Mouse (Mus musculus): ENCODE data around the gene Spats1. TPM values are rescaled to one million over a fixed set of nuclear protein-coding genes. Genes with fewer than 3 reads are reported as not detected.

Spats1 gene
- not detected in 2 replicates for polyA plus RNA-seq (2012; rRNA removed)

GRCm38 (mm10) chr17:45474669-45475465 is at the start of gene Spats1:
Gene Spats1, minus strand, starts transcription at chr17:45475415.
- peak within 1 kb of the TSS; percentile 45; the same call in 1 of the 2 replicates for H3K4me3 ChIP-seq (ENCODE audit: extremely low read depth, insufficient read depth, insufficient read length)

GRCm38 (mm10) chr17:45524961-45525360 is 49.7 kb upstream of the Spats1 start:
- WGBS = 74% methylated on average over 4 of the region's 4 CpGs
- Histone ChIP-seq H3K4me1 (ENCODE audit: control insufficient read depth, insufficient read depth, insufficient read length) (no peaks in the 10 kb centered on the region), H3K27me3 (ENCODE audit: control insufficient read depth, insufficient read depth, low read length) (0 out of 2 replicates have a peak, but pooled peaks cover 3% of the 10 kb centered on the region), H3K4me3 (ENCODE audit: extremely low read depth, insufficient read depth, insufficient read length) (no peak overlapping the region), H3K27ac (ENCODE audit: insufficient read depth, low read length) (no peak overlapping the region), H3K36me3 (ENCODE audit: control insufficient read depth, insufficient read depth, low read length) (no peaks in the 10 kb centered on the region)
- no peak for TF ChIP-seq POLR2A (IDR thresholded peaks at IDR 0.05; ENCODE audit: low read depth, low read length)
- TF ChIP-seq CTCF (IDR thresholded peaks at IDR 0.05; ENCODE audit: extremely low read depth, insufficient read depth, insufficient read length, insufficient replicate concordance) = no peak
- DNase-seq (ENCODE audit: low read depth in 1 of 2, low spot score in 2 of 2) = no peak

More at GRCm38 (mm10) chr17:45474669-45475465, at the start of gene Spats1:
- Histone ChIP-seq H3K4me1 (ENCODE audit: control insufficient read depth, insufficient read depth, insufficient read length) (peaks cover 5% of the 10 kb centered on the region; the same call in 1 of the 2 replicates), H3K27ac (ENCODE audit: insufficient read depth, low read length) (no peak within 1 kb of the TSS), H3K36me3 (ENCODE audit: control insufficient read depth, insufficient read depth, low read length) (no peaks in the 10 kb centered on the region), H3K27me3 (ENCODE audit: control insufficient read depth, insufficient read depth, low read length) (no peaks in the 10 kb centered on the region)
- WGBS = 5% methylated on average over 30 of the region's 30 CpGs
- peak; percentile 14 to 25 for DNase-seq (ENCODE audit: low read depth in 1 of 2, low spot score in 2 of 2)
- TF ChIP-seq POLR2A (IDR thresholded peaks at IDR 0.05; ENCODE audit: low read depth, low read length) = no peak

- TF ChIP-seq POLR2A (IDR thresholded peaks at IDR 0.05; ENCODE audit: low read depth, low read length) = no peak
- TF ChIP-seq CTCF (IDR thresholded peaks at IDR 0.05; ENCODE audit: extremely low read depth, insufficient read depth, insufficient read length, insufficient replicate concordance) = no peak
- Histone ChIP-seq H3K27ac (ENCODE audit: insufficient read depth, low read length) (no peak within 1 kb of the TSS), H3K36me3 (ENCODE audit: control insufficient read depth, insufficient read depth, low read length) (peaks cover 8% of the 10 kb centered on the region), H3K4me1 (ENCODE audit: control insufficient read depth, insufficient read depth, insufficient read length) (no peaks in the 10 kb centered on the region), H3K27me3 (ENCODE audit: control insufficient read depth, insufficient read depth, low read length) (0 out of 2 replicates have a peak, but pooled peaks cover 3% of the 10 kb centered on the region), H3K4me3 (ENCODE audit: extremely low read depth, insufficient read depth, insufficient read length) (no peak within 1 kb of the TSS)
- WGBS = 12% methylated on average over 21 of the region's 21 CpGs
- DNase-seq (ENCODE audit: low read depth in 1 of 2, low spot score in 2 of 2) = no peak
Observed at GRCm38 (mm10) chr17:45523263-45523662, 48.0 kb upstream of the Spats1 start, which contains the start of gene Tcte1. Gene Tcte1, plus strand, starts transcription at chr17:45523434.

DNA sequence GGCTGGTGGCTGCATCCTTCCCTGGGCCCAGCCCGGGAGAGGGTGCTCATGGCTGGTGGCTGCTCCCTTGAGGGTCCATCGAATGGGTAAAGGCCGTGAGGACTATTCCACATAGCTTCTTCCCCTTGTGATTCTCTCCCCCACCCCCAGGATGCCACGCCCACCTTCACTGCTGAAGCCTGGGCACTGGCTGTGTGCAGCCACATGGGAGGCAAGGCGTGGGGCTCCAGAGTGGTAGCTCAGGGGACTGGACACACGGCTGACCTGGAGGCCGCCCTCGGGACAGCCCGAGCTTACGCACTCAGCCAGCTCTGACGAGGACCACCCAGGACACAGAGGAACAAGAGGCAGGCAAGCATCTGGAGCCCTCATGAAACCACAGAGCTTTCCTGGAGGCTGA is 44.9 kb upstream of the Spats1 start:
- TF ChIP-seq POLR2A (IDR thresholded peaks at IDR 0.05; ENCODE audit: low read depth, low read length) (no peak), CTCF (IDR thresholded peaks at IDR 0.05; ENCODE audit: extremely low read depth, insufficient read depth, insufficient read length, insufficient replicate concordance) (no peak)
- Histone ChIP-seq H3K4me1 (ENCODE audit: control insufficient read depth, insufficient read depth, insufficient read length) (no peaks in the 10 kb centered on the region), H3K36me3 (ENCODE audit: control insufficient read depth, insufficient read depth, low read length) (peaks cover 10% of the 10 kb centered on the region), H3K27me3 (ENCODE audit: control insufficient read depth, insufficient read depth, low read length) (0 out of 2 replicates have a peak, but pooled peaks cover 3% of the 10 kb centered on the region), H3K27ac (ENCODE audit: insufficient read depth, low read length) (no peak overlapping the region), H3K4me3 (ENCODE audit: extremely low read depth, insufficient read depth, insufficient read length) (no peak overlapping the region)
- no peak for DNase-seq (ENCODE audit: low read depth in 1 of 2, low spot score in 2 of 2)
- 90% methylated on average over 11 of the region's 11 CpGs for WGBS

DNA sequence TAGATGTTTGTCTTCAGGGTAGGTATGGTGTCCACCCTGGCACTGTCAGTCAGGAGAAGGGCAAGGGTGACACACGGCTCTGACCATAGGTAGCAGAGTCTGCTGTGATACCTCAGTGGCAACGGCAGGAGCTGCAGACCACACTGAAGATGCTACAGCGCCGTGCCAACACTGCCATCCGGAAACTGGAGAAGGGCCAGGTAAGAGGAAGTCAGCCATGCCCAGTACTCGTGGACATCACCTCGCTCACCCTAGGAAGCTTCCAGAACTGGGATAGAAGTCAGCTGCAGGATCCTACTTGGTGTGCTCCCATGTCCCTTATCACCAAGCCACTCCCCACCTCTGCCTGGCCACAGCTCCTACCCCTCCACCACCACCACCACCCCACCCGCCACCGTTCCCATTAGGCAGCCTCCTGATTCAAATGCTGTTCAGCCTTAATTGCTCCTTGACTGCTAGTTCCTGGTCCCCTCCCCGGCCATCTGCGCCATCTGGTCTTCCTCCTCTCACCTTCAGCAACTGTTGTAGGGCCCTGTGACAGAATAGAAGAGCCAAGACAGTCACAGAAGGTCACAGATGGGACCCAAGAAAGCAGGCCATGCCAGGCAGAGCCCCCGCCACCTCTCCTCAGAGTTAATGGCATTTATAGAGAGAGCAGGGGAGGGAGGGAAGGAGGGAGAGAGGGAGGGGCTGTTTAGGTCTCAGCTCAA is 43.7 kb upstream of the Spats1 start:
- no peak overlapping the region for H3K4me3 ChIP-seq (ENCODE audit: extremely low read depth, insufficient read depth, insufficient read length)
- H3K27me3 ChIP-seq (ENCODE audit: control insufficient read depth, insufficient read depth, low read length) = 0 out of 2 replicates have a peak, but pooled peaks cover 3% of the 10 kb centered on the region
- no peak for DNase-seq (ENCODE audit: low read depth in 1 of 2, low spot score in 2 of 2)
- H3K36me3 ChIP-seq (ENCODE audit: control insufficient read depth, insufficient read depth, low read length) = peaks cover 10% of the 10 kb centered on the region
- 92% methylated on average over 12 of the region's 12 CpGs for WGBS
- no peak overlapping the region for H3K27ac ChIP-seq (ENCODE audit: insufficient read depth, low read length)
- H3K4me1 ChIP-seq (ENCODE audit: control insufficient read depth, insufficient read depth, insufficient read length) = no peaks in the 10 kb centered on the region
- TF ChIP-seq POLR2A (IDR thresholded peaks at IDR 0.05; ENCODE audit: low read depth, low read length) (no peak), CTCF (IDR thresholded peaks at IDR 0.05; ENCODE audit: extremely low read depth, insufficient read depth, insufficient read length, insufficient replicate concordance) (no peak)

DNA sequence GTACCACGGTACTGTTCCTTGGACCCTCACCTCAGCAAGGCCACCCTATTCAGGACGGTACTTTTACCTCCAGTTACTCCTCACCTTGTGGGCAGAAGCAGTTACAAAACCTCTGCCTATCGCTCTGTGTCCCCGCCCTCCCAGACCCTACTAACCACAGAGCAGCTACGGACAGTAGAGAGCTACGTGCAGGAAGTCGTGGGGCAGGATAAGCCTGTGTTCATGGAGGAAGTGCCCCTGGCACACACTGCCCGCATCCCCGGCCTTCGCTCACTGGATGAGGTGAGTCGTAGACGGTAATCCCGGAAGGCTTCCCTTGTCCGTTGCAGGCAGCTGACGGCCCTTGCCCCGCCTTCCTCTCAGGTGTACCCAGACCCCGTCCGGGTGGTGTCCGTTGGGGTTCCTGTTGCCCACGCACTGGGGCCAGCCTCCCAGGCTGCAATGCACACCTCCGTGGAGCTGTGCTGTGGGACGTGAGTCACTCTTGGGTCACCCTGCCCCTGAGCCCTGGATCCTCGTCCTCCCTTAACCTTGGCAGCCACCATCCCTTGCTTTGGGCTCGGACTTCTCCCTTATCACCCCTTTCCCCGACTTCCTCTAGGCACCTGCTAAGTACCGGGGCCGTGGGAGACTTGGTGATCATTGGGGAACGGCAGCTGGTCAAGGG is 42.5 kb upstream of the Spats1 start:
- Histone ChIP-seq H3K4me1 (ENCODE audit: control insufficient read depth, insufficient read depth, insufficient read length) (no peaks in the 10 kb centered on the region), H3K36me3 (ENCODE audit: control insufficient read depth, insufficient read depth, low read length) (peaks cover 10% of the 10 kb centered on the region), H3K27ac (ENCODE audit: insufficient read depth, low read length) (no peak overlapping the region), H3K4me3 (ENCODE audit: extremely low read depth, insufficient read depth, insufficient read length) (no peak overlapping the region), H3K27me3 (ENCODE audit: control insufficient read depth, insufficient read depth, low read length) (no peaks in the 10 kb centered on the region)
- TF ChIP-seq POLR2A (IDR thresholded peaks at IDR 0.05; ENCODE audit: low read depth, low read length) = no peak
- TF ChIP-seq CTCF (IDR thresholded peaks at IDR 0.05; ENCODE audit: extremely low read depth, insufficient read depth, insufficient read length, insufficient replicate concordance) = no peak
- WGBS = 66% methylated on average over 28 of the region's 28 CpGs
- DNase-seq (ENCODE audit: low read depth in 1 of 2, low spot score in 2 of 2) = no peak
